Mouse (Mus musculus) limb, embryonic 10.5 days (tissue): ENCODE measurements around the gene Gm11444. TPM values are rescaled to one million over a fixed set of nuclear protein-coding genes. Genes with fewer than 3 reads are reported as not detected.

Experiments used
- DNase-seq: peaks from one replicate; pipeline ENCODE4 v3.0.0-alpha.2; 2017; ENCODE audit warnings: low spot score
- H3K27ac ChIP-seq: fragments of 300-500 bp; sonication (generic); 2 replicates; pipeline ENCODE4 v1.5.1; 2016; ENCODE audit warnings: mild to moderate bottlenecking
- H3K27me3 ChIP-seq: fragments of 300-500 bp; sonication (generic); 2 replicates; pipeline ENCODE4 v1.6.1; 2016; ENCODE audit warnings: low read depth, mild to moderate bottlenecking; ENCODE audit not compliant: poor library complexity, severe bottlenecking
- H3K36me3 ChIP-seq: fragments of 300-500 bp; sonication (generic); 2 replicates; pipeline ENCODE4 v1.6.1; 2016; ENCODE audit warnings: mild to moderate bottlenecking, moderate library complexity
- H3K4me1 ChIP-seq: fragments of 300-500 bp; sonication (generic); 2 replicates; pipeline ENCODE4 v1.6.1; 2016
- H3K4me3 ChIP-seq: fragments of 300-500 bp; sonication (generic); 2 replicates; pipeline ENCODE4 v1.5.1; 2016; ENCODE audit warnings: mild to moderate bottlenecking, moderate library complexity
- H3K9me3 ChIP-seq: fragments of 300-500 bp; sonication (generic); replicated peaks from 2 replicates; pipeline ENCODE4 v1.6.1; 2016; ENCODE audit warnings: mild to moderate bottlenecking
- WGBS: fragments of 180-500 bp; shearing (Covaris S2); methylation state at CpG from one replicate; pipeline ENCODE4 v1.1.7; 2016; 5-methylcytosine and 5-hydroxymethylcytosine counted together
- polyA plus RNA-seq: library from polyadenylated mRNA; unstranded; fragments of >200 nt; fragmentation: Nextera tagmentation; extraction: Ambion mirVana; gene quantifications from 2 replicates; pipeline ENCODE4 v1.2.1, GENCODE M21; 2016

Gm11444 gene
- not detected in 2 replicates for polyA plus RNA-seq

GRCm38 (mm10) chr11:85850233-85850632, at the start of gene Gm11444:
TSS of gene Gm11444 (minus strand) at chr11:85850333.
- Histone ChIP-seq H3K27ac (peak within 1 kb of the TSS; percentile 66), H3K9me3 (no peaks in the 10 kb centered on the region), H3K27me3 (peaks cover 31% of the 10 kb centered on the region), H3K36me3 (0 out of 2 replicates have a peak, but pooled peaks cover 2% of the 10 kb centered on the region), H3K4me3 (peak within 1 kb of the TSS; percentile 39), H3K4me1 (peaks cover 37% of the 10 kb centered on the region)
- DNase-seq: no peak
- WGBS: 85% methylated on average over 6 of the region's 6 CpGs

GRCm38 (mm10) chr11:85896335-85896985, 46.3 kb upstream of the Gm11444 start:
- Histone ChIP-seq H3K27me3 (peaks cover 98% of the 10 kb centered on the region), H3K27ac (peak overlapping the region; percentile 97), H3K4me1 (peaks cover 78% of the 10 kb centered on the region), H3K9me3 (no peaks in the 10 kb centered on the region), H3K4me3 (peak overlapping the region; percentile 63; the same call in 1 of the 2 replicates), H3K36me3 (peaks cover 54% of the 10 kb centered on the region)
- no peak for DNase-seq
- 29% methylated on average over 12 of the region's 13 CpGs for WGBS

GRCm38 (mm10) chr11:85894731-85895545, 44.8 kb upstream of the Gm11444 start:
- H3K36me3 ChIP-seq: peaks cover 52% of the 10 kb centered on the region
- H3K9me3 ChIP-seq: no peaks in the 10 kb centered on the region
- peak overlapping the region; percentile 97 for H3K27ac ChIP-seq
- peak; percentile 68 for DNase-seq
- peaks cover 98% of the 10 kb centered on the region for H3K27me3 ChIP-seq
- WGBS: under 1% methylated on average over 43 of the region's 43 CpGs
- peaks cover 89% of the 10 kb centered on the region for H3K4me1 ChIP-seq
- peak overlapping the region; percentile 63 for H3K4me3 ChIP-seq

GRCm38 (mm10) chr11:85894136-85894530, 44.0 kb upstream of the Gm11444 start:
- 3% methylated on average over 3 of the region's 3 CpGs for WGBS
- peaks cover 46% of the 10 kb centered on the region for H3K36me3 ChIP-seq
- peak overlapping the region; percentile 63 for H3K4me3 ChIP-seq
- peaks cover 98% of the 10 kb centered on the region for H3K27me3 ChIP-seq
- H3K27ac ChIP-seq: peak overlapping the region; percentile 97
- DNase-seq: no peak
- no peaks in the 10 kb centered on the region for H3K9me3 ChIP-seq
- H3K4me1 ChIP-seq: peaks cover 88% of the 10 kb centered on the region

- DNase-seq: no peak
- Histone ChIP-seq H3K9me3 (no peaks in the 10 kb centered on the region), H3K27me3 (peaks cover 99% of the 10 kb centered on the region), H3K27ac (peak overlapping the region; percentile 97), H3K4me3 (peak overlapping the region; percentile 63), H3K4me1 (peaks cover 93% of the 10 kb centered on the region), H3K36me3 (peaks cover 42% of the 10 kb centered on the region)
- WGBS: 2% methylated on average over 13 of the region's 13 CpGs
These were observed 43.4 kb upstream of the Gm11444 start for GRCm38 (mm10) chr11:85893400-85894135.

- Histone ChIP-seq H3K27ac (peak overlapping the region; percentile 97), H3K9me3 (no peaks in the 10 kb centered on the region), H3K27me3 (peaks cover 99% of the 10 kb centered on the region), H3K36me3 (peaks cover 34% of the 10 kb centered on the region), H3K4me1 (peaks cover 93% of the 10 kb centered on the region), H3K4me3 (peak overlapping the region; percentile 63)
- DNase-seq: no peak
- 2% methylated on average over 6 of the region's 6 CpGs for WGBS
These were observed 42.6 kb upstream of the Gm11444 start for GRCm38 (mm10) chr11:85892771-85893170.

GRCm38 (mm10) chr11:85891692-85892040, 41.5 kb upstream of the Gm11444 start:
- peaks cover 99% of the 10 kb centered on the region for H3K27me3 ChIP-seq
- H3K9me3 ChIP-seq: no peaks in the 10 kb centered on the region
- 9% methylated on average over 2 of the region's 2 CpGs for WGBS
- peaks cover 86% of the 10 kb centered on the region for H3K4me1 ChIP-seq
- DNase-seq: no peak
- peaks cover 27% of the 10 kb centered on the region; the same call in 1 of the 2 replicates for H3K36me3 ChIP-seq
- peak overlapping the region; percentile 63 for H3K4me3 ChIP-seq
- H3K27ac ChIP-seq: peak overlapping the region; percentile 97

GRCm38 (mm10) chr11:85891010-85891691, 41.0 kb upstream of the Gm11444 start:
- Histone ChIP-seq H3K4me3 (peak overlapping the region; percentile 63), H3K36me3 (peaks cover 24% of the 10 kb centered on the region; the same call in 1 of the 2 replicates), H3K4me1 (peaks cover 86% of the 10 kb centered on the region), H3K27me3 (peaks cover 98% of the 10 kb centered on the region), H3K9me3 (no peaks in the 10 kb centered on the region), H3K27ac (peak overlapping the region; percentile 97)
- DNase-seq: no peak
- WGBS: 2% methylated on average over 13 of the region's 13 CpGs

- 1% methylated on average over 13 of the region's 13 CpGs for WGBS
- Histone ChIP-seq H3K4me1 (peaks cover 86% of the 10 kb centered on the region), H3K27ac (peak overlapping the region; percentile 97)
These were observed 40.4 kb upstream of the Gm11444 start for GRCm38 (mm10) chr11:85890563-85890845.

GRCm38 (mm10) chr11:85889730-85890562, 39.8 kb upstream of the Gm11444 start:
- Histone ChIP-seq H3K36me3 (peaks cover 18% of the 10 kb centered on the region; the same call in 1 of the 2 replicates), H3K27ac (peak overlapping the region; percentile 97), H3K4me1 (peaks cover 85% of the 10 kb centered on the region), H3K27me3 (peaks cover 98% of the 10 kb centered on the region), H3K9me3 (no peaks in the 10 kb centered on the region), H3K4me3 (peak overlapping the region; percentile 63)
- peak; percentile 63 for DNase-seq
- 2% methylated on average over 47 of the region's 47 CpGs for WGBS

More at GRCm38 (mm10) chr11:85890563-85890845, 40.4 kb upstream of the Gm11444 start:
- peaks cover 98% of the 10 kb centered on the region for H3K27me3 ChIP-seq
- no peaks in the 10 kb centered on the region for H3K9me3 ChIP-seq
- peak overlapping the region; percentile 63 for H3K4me3 ChIP-seq
- peak; percentile 66 for DNase-seq
- peaks cover 18% of the 10 kb centered on the region; the same call in 1 of the 2 replicates for H3K36me3 ChIP-seq

- DNase-seq: no peak
- Histone ChIP-seq H3K4me3 (peak overlapping the region; percentile 63), H3K36me3 (peaks cover 18% of the 10 kb centered on the region; the same call in 1 of the 2 replicates), H3K27me3 (peaks cover 97% of the 10 kb centered on the region), H3K9me3 (no peaks in the 10 kb centered on the region), H3K27ac (peak overlapping the region; percentile 97), H3K4me1 (peaks cover 85% of the 10 kb centered on the region)
- 20% methylated on average over 8 of the region's 8 CpGs for WGBS
These were observed 39.1 kb upstream of the Gm11444 start for GRCm38 (mm10) chr11:85889056-85889729.
